Mouse (Mus musculus): ENCODE measurements around the gene Pigc. TPM values are rescaled to one million over a fixed set of nuclear protein-coding genes. Genes with fewer than 3 reads are reported as not detected.

Gene Pigc
- polyA plus RNA-seq, 1 experiment from 2014 or later, result 24.0 TPM

GRCm38 (mm10) chr1:161951009-161951779 is 17.8 kb upstream of the Pigc start:
- ATAC-seq (ENCODE audit: extremely low read depth, insufficient number of reproducible peaks, low FRiP score, low TSS enrichment), result no peak
- Histone ChIP-seq H3K4me2 (no peak overlapping the region), H3K4me1 (no peaks in the 10 kb centered on the region), H3K27me3 (replicated peaks) (no peaks in the 10 kb centered on the region), H3K4me3 (no peak overlapping the region), H3K27ac (replicated peaks) (no peak overlapping the region), H3K9me3 (no peaks in the 10 kb centered on the region), H3K9ac (no peak overlapping the region), H3K36me3 (no peaks in the 10 kb centered on the region)
- WGBS, result 70% methylated on average over 5 of the region's 5 CpGs

- Histone ChIP-seq H3K9me3 (no peaks in the 10 kb centered on the region), H3K4me3 (no peak overlapping the region), H3K9ac (no peak overlapping the region), H3K27ac (replicated peaks) (no peak overlapping the region), H3K4me2 (no peak overlapping the region), H3K4me1 (no peaks in the 10 kb centered on the region), H3K27me3 (replicated peaks) (no peaks in the 10 kb centered on the region), H3K36me3 (no peaks in the 10 kb centered on the region)
- WGBS, result 37% methylated on average over 1 of the region's 1 CpGs
- no peak for ATAC-seq (ENCODE audit: extremely low read depth, insufficient number of reproducible peaks, low FRiP score, low TSS enrichment)
Measured at GRCm38 (mm10) chr1:161952599-161952998, 16.4 kb upstream of the Pigc start.

- no peaks in the 10 kb centered on the region for H3K9me3 ChIP-seq
- H3K27me3 ChIP-seq (replicated peaks), result no peaks in the 10 kb centered on the region
- no peaks in the 10 kb centered on the region for H3K36me3 ChIP-seq
- no peaks in the 10 kb centered on the region for H3K4me1 ChIP-seq
- no peak for ATAC-seq (ENCODE audit: extremely low read depth, insufficient number of reproducible peaks, low FRiP score, low TSS enrichment)
- no peak overlapping the region for H3K9ac ChIP-seq
- H3K4me3 ChIP-seq, result no peak overlapping the region
- WGBS, result 50% methylated on average over 5 of the region's 5 CpGs
- no peak overlapping the region for H3K27ac ChIP-seq (replicated peaks)
- no peak overlapping the region for H3K4me2 ChIP-seq
Measured at GRCm38 (mm10) chr1:161955846-161956245, 13.1 kb upstream of the Pigc start.

- H3K36me3 ChIP-seq, result no peaks in the 10 kb centered on the region
- H3K4me1 ChIP-seq, result peaks cover 5% of the 10 kb centered on the region
- no peak overlapping the region for H3K4me3 ChIP-seq
- H3K9ac ChIP-seq, result no peak overlapping the region
- 73% methylated on average over 19 of the region's 19 CpGs for WGBS
- no peaks in the 10 kb centered on the region for H3K27me3 ChIP-seq (replicated peaks)
- H3K27ac ChIP-seq (replicated peaks), result no peak overlapping the region
- H3K4me2 ChIP-seq, result no peak overlapping the region
- no peaks in the 10 kb centered on the region for H3K9me3 ChIP-seq
- ATAC-seq (ENCODE audit: extremely low read depth, insufficient number of reproducible peaks, low FRiP score, low TSS enrichment), result no peak
Measured at GRCm38 (mm10) chr1:161957964-161958950, 10.7 kb upstream of the Pigc start.

- H3K36me3 ChIP-seq, result no peaks in the 10 kb centered on the region
- no peak overlapping the region for H3K4me2 ChIP-seq
- H3K27me3 ChIP-seq (replicated peaks), result peaks cover 11% of the 10 kb centered on the region; the same call in 1 of the 2 replicates
- no peak for ATAC-seq (ENCODE audit: extremely low read depth, insufficient number of reproducible peaks, low FRiP score, low TSS enrichment)
- 46% methylated on average over 3 of the region's 3 CpGs for WGBS
- no peak overlapping the region; the same call in 1 of the 2 replicates for H3K9ac ChIP-seq
- no peaks in the 10 kb centered on the region for H3K9me3 ChIP-seq
- H3K4me1 ChIP-seq, result peaks cover 5% of the 10 kb centered on the region
- no peak overlapping the region for H3K4me3 ChIP-seq
- H3K27ac ChIP-seq (replicated peaks), result no peak overlapping the region
Measured at GRCm38 (mm10) chr1:161962465-161963377, 6.3 kb upstream of the Pigc start.

- Histone ChIP-seq H3K27me3 (replicated peaks) (peaks cover 11% of the 10 kb centered on the region; the same call in 1 of the 2 replicates), H3K4me2 (no peak overlapping the region), H3K27ac (replicated peaks) (no peak overlapping the region), H3K36me3 (peaks cover 10% of the 10 kb centered on the region), H3K4me3 (no peak overlapping the region), H3K4me1 (peaks cover 13% of the 10 kb centered on the region), H3K9ac (no peak overlapping the region), H3K9me3 (no peaks in the 10 kb centered on the region)
- ATAC-seq (ENCODE audit: extremely low read depth, insufficient number of reproducible peaks, low FRiP score, low TSS enrichment), result no peak
- 52% methylated on average over 2 of the region's 2 CpGs for WGBS
Measured at GRCm38 (mm10) chr1:161967936-161968335, 1.1 kb upstream of the Pigc start.

GRCm38 (mm10) chr1:161970874-161971273 is 1.9 kb downstream of the Pigc start:
- Histone ChIP-seq H3K4me2 (0 out of 2 replicates have a peak overlapping the region, but pooled peaks have one; percentile 73), H3K9me3 (no peaks in the 10 kb centered on the region), H3K27ac (replicated peaks) (no peak overlapping the region), H3K4me1 (peaks cover 15% of the 10 kb centered on the region), H3K27me3 (replicated peaks) (no peaks in the 10 kb centered on the region), H3K4me3 (no peak overlapping the region), H3K9ac (no peak overlapping the region), H3K36me3 (peaks cover 10% of the 10 kb centered on the region)
- no peak for ATAC-seq (ENCODE audit: extremely low read depth, insufficient number of reproducible peaks, low FRiP score, low TSS enrichment)
- WGBS, result 94% methylated on average over 9 of the region's 9 CpGs

- no peak overlapping the region for H3K27ac ChIP-seq (replicated peaks)
- no peaks in the 10 kb centered on the region for H3K9me3 ChIP-seq
- H3K36me3 ChIP-seq, result peaks cover 10% of the 10 kb centered on the region
- H3K4me3 ChIP-seq, result no peak overlapping the region
- no peaks in the 10 kb centered on the region for H3K27me3 ChIP-seq (replicated peaks)
- 86% methylated on average over 8 of the region's 8 CpGs for WGBS
- no peak for ATAC-seq (ENCODE audit: extremely low read depth, insufficient number of reproducible peaks, low FRiP score, low TSS enrichment)
- H3K4me1 ChIP-seq, result peaks cover 23% of the 10 kb centered on the region
- 0 out of 2 replicates have a peak overlapping the region, but pooled peaks have one; percentile 2 for H3K9ac ChIP-seq
- no peak overlapping the region for H3K4me2 ChIP-seq
Measured at GRCm38 (mm10) chr1:161972233-161972632, 3.2 kb downstream of the Pigc start.

GRCm38 (mm10) chr1:161976255-161977182 is 7.5 kb downstream of the Pigc start:
- 40% methylated on average over 16 of the region's 16 CpGs for WGBS
- Histone ChIP-seq H3K27me3 (replicated peaks) (no peaks in the 10 kb centered on the region), H3K27ac (replicated peaks) (no peak overlapping the region), H3K9ac (peak overlapping the region; percentile 50; the same call in 1 of the 2 replicates), H3K4me2 (peak overlapping the region; percentile 38; the same call in 1 of the 2 replicates), H3K4me1 (peaks cover 10% of the 10 kb centered on the region), H3K9me3 (no peaks in the 10 kb centered on the region), H3K36me3 (no peaks in the 10 kb centered on the region), H3K4me3 (0 out of 2 replicates have a peak overlapping the region, but pooled peaks have one; percentile 3)
- ATAC-seq (ENCODE audit: extremely low read depth, insufficient number of reproducible peaks, low FRiP score, low TSS enrichment), result no peak

GRCm38 (mm10) chr1:161977331-161977730 is 8.3 kb downstream of the Pigc start:
- Histone ChIP-seq H3K9ac (no peak overlapping the region), H3K4me1 (peaks cover 10% of the 10 kb centered on the region), H3K9me3 (no peaks in the 10 kb centered on the region), H3K27me3 (replicated peaks) (no peaks in the 10 kb centered on the region), H3K36me3 (no peaks in the 10 kb centered on the region), H3K4me2 (no peak overlapping the region), H3K27ac (replicated peaks) (no peak overlapping the region), H3K4me3 (no peak overlapping the region)
- WGBS, result 73% methylated on average over 4 of the region's 4 CpGs
- no peak for ATAC-seq (ENCODE audit: extremely low read depth, insufficient number of reproducible peaks, low FRiP score, low TSS enrichment)

All from heart, embryonic 13.5 days (tissue).